Mouse (Mus musculus) small intestine, adult 2 months (tissue): Measurements from ENCODE around the gene Iqcd. TPM values are rescaled to one million over a fixed set of nuclear protein-coding genes. Genes with fewer than 3 reads are reported as not detected.

Experiments
- H3K27ac ChIP-seq: fragments of 200-500 bp; 2 replicates; pipeline ENCODE4 v1.5.1; 2012; ENCODE audit warnings: low read depth, low read length, control low read depth, inconsistent platforms; ENCODE audit not compliant: insufficient read depth
- H3K27me3 ChIP-seq: fragments of 200-500 bp; 2 replicates; pipeline ENCODE4 v1.6.1; 2012; ENCODE audit warnings: mild to moderate bottlenecking, moderate library complexity, low read length, inconsistent platforms; ENCODE audit not compliant: control insufficient read depth, insufficient read depth
- H3K36me3 ChIP-seq: fragments of 200-500 bp; 2 replicates; pipeline ENCODE4 v1.6.1; 2012; ENCODE audit warnings: mild to moderate bottlenecking, low read length, control low read depth, inconsistent platforms; ENCODE audit not compliant: control insufficient read depth, insufficient read depth
- H3K4me1 ChIP-seq: fragments of 200-500 bp; 2 replicates; pipeline ENCODE4 v1.6.1; 2012; ENCODE audit warnings: low read length, inconsistent platforms, mixed read lengths; ENCODE audit not compliant: control insufficient read depth, insufficient read depth, insufficient read length
- H3K4me3 ChIP-seq: fragments of 200-500 bp; 2 replicates; pipeline ENCODE4 v1.5.1; 2012; ENCODE audit warnings: low read depth, mild to moderate bottlenecking, control low read depth, inconsistent platforms, low read length, moderate library complexity
- CTCF ChIP-seq: fragments of 200-500 bp; IDR thresholded peaks from 2 replicates; pipeline ENCODE4 v1.5.1; 2012; ENCODE audit warnings: low read depth, mild to moderate bottlenecking, control low read depth, inconsistent platforms, low read length, moderate library complexity, mixed read lengths; ENCODE audit not compliant: insufficient replicate concordance, insufficient read length; ENCODE audit errors: extremely low read depth
- POLR2A ChIP-seq: fragments of 200-500 bp; IDR thresholded peaks from 2 replicates; pipeline ENCODE4 v1.6.1; 2012; ENCODE audit warnings: low read depth, mild to moderate bottlenecking, control low read depth, inconsistent platforms, low read length, moderate library complexity
- WGBS: fragments of 180-500 bp; shearing (Covaris S2); methylation state at CpG from one replicate; pipeline ENCODE4 v1.1.7; 2018; 5-methylcytosine and 5-hydroxymethylcytosine counted together
- polyA plus RNA-seq: library from polyadenylated mRNA; depleted of rRNA; stranded (reverse); fragments of >200 nt; gene quantifications from 2 replicates; pipeline ENCODE4 v1.2.3, GENCODE M21; 2012

Iqcd gene
- polyA plus RNA-seq, 1 experiment: 0.25 TPM

- WGBS: 85% methylated on average over 10 of the region's 10 CpGs
- H3K36me3 ChIP-seq: peaks cover 3% of the 10 kb centered on the region; the same call in 1 of the 2 replicates
- no peak overlapping the region for H3K4me3 ChIP-seq
- no peak overlapping the region for H3K27ac ChIP-seq
- H3K4me1 ChIP-seq: peaks cover 41% of the 10 kb centered on the region
- no peak for TF ChIP-seq POLR2A
- TF ChIP-seq CTCF: no peak
- H3K27me3 ChIP-seq: no peaks in the 10 kb centered on the region
These were observed 14.2 kb upstream of the Iqcd start for GRCm38 (mm10) chr5:120574469-120575063.

- 46% methylated on average over 11 of the region's 11 CpGs for WGBS
- peaks cover 35% of the 10 kb centered on the region for H3K4me1 ChIP-seq
- peak overlapping the region; percentile 42; the same call in 1 of the 2 replicates for H3K27ac ChIP-seq
- H3K27me3 ChIP-seq: no peaks in the 10 kb centered on the region
- no peak overlapping the region for H3K4me3 ChIP-seq
- TF ChIP-seq CTCF (no peak), POLR2A (no peak)
- peaks cover 13% of the 10 kb centered on the region for H3K36me3 ChIP-seq
These were observed 12.0 kb upstream of the Iqcd start for GRCm38 (mm10) chr5:120576781-120577301.

- Histone ChIP-seq H3K4me1 (peaks cover 38% of the 10 kb centered on the region), H3K4me3 (no peak overlapping the region), H3K36me3 (peaks cover 17% of the 10 kb centered on the region), H3K27me3 (no peaks in the 10 kb centered on the region), H3K27ac (peak overlapping the region; percentile 42)
- peak; percentile 30; the same call in 1 of the 2 replicates for TF ChIP-seq CTCF
- TF ChIP-seq POLR2A: no peak
- 33% methylated on average over 10 of the region's 10 CpGs for WGBS
These were observed 10.8 kb upstream of the Iqcd start for GRCm38 (mm10) chr5:120577935-120578441.

GRCm38 (mm10) chr5:120578504-120579081 is 10.2 kb upstream of the Iqcd start:
- peak overlapping the region; percentile 42 for H3K27ac ChIP-seq
- H3K27me3 ChIP-seq: no peaks in the 10 kb centered on the region
- WGBS: 23% methylated on average over 12 of the region's 12 CpGs
- H3K36me3 ChIP-seq: peaks cover 23% of the 10 kb centered on the region
- H3K4me1 ChIP-seq: peaks cover 38% of the 10 kb centered on the region
- H3K4me3 ChIP-seq: no peak overlapping the region
- TF ChIP-seq POLR2A (no peak), CTCF (no peak)

- peak overlapping the region; percentile 6 for H3K4me3 ChIP-seq
- 52% methylated on average over 26 of the region's 26 CpGs for WGBS
These were observed 9.5 kb upstream of the Iqcd start for GRCm38 (mm10) chr5:120579211-120579897.

GRCm38 (mm10) chr5:120579898-120580626 is 8.8 kb upstream of the Iqcd start:
- TF ChIP-seq CTCF (no peak), POLR2A (no peak)
- Histone ChIP-seq H3K4me1 (peaks cover 41% of the 10 kb centered on the region), H3K4me3 (no peak overlapping the region), H3K36me3 (peaks cover 38% of the 10 kb centered on the region), H3K27me3 (no peaks in the 10 kb centered on the region), H3K27ac (peak overlapping the region; percentile 68)
- 88% methylated on average over 26 of the region's 26 CpGs for WGBS

More at GRCm38 (mm10) chr5:120579211-120579897, 9.5 kb upstream of the Iqcd start:
- Histone ChIP-seq H3K4me1 (peaks cover 38% of the 10 kb centered on the region), H3K27ac (peak overlapping the region; percentile 68), H3K36me3 (peaks cover 31% of the 10 kb centered on the region), H3K27me3 (no peaks in the 10 kb centered on the region)
- no peak for TF ChIP-seq POLR2A
- TF ChIP-seq CTCF: no peak
